Mouse (Mus musculus) adrenal gland, postnatal 10 days (tissue): ENCODE data around the gene Col12a1. TPM values are rescaled to one million over a fixed set of nuclear protein-coding genes. Genes with fewer than 3 reads are reported as not detected.
A peak's percentile ranks its signal among the peaks of the same experiment; 100 is the strongest.
"Not testable (repeated sequence)": the region's sequence is repeated elsewhere in the genome, so short reads cannot be mapped to it uniquely, and the experiment has no call there.

ENCODE experiments used
- DNase-seq: peaks from one replicate; pipeline ENCODE4 v3.0.0; 2021; ENCODE audit warnings: mixed read lengths
- total RNA-seq, 2 experiments: library from RNA; stranded (reverse); gene quantifications; 2 replicates each; pipeline ENCODE4 v1.2.3; 2021

Gene Col12a1
- total RNA-seq, 2 experiments from 2014 or later: 51.5 to 53.1 TPM

DNA sequence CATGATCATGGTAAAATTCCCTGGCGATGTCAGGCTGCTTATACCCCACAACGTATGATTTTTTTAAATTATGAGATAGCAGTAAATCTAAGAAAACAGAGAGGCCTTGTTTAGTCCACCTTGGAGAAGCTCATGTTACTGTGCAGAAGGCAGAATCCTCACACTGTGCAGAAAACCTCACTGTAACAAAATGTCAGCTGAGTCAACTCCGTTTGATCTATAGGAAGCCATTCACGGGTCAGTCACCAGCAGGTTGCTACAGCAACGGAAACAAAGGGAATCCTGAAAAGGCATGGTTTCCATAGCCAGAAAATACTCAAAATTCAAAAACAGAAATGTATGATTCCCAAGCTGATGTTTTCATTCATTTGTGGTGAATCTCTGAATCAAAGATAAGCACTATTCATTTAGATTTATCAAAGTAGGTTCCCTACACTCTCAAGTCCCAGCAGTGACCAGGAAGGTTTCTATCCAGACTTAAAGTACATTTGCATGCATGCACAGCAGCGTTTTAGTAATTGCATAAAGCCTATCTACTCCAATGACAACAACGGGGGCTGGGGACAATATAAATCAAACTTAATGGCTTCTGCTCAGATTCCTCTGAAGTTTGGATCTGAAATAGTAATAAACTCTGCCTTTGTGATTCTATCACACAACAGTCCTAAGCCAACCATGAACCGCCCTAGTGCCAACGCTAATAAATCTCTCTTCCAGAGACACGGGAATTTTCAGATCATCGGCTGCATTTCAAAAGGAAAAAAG, 28.7 kb downstream of the Col12a1 start:
- DNase-seq: no peak

DNA sequence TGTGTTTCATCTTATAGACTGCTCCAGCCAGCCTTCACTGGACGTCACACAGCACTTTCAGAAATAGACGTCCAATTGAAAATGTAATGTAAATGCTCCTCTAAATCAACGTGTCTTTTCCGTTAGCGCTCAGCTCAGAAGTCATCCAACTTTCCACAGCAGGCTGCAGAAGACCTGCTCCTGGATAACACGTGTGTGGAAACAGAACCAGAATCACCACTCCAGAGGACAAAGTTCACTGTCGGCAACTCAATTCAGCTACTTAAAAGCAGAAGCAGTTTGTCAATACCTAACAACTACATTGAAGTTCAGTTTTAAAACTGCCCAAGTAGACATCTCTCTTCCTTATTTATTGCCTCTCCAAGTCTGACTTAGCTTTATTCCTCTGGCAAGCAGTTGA, 29.3 kb downstream of the Col12a1 start:
- no peak for DNase-seq

DNA sequence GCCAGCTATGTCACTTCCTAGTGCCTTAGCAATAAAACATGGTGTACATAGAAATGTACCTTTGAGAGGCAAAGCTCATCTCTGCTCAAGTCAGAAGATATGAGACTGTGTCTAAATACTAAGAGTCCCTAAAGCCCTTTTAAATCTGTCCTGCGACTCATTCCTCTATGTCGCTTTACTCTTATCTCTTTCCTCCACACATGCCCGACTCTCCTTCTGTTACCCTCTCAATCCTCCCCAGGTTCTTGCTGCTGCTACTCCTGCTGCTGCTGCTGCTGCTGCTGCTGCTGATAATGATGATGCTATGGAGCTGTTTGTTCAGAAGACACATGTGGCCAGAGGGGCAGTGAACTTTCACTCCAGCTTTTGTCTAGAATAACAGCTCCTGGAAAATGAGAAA, 31.4 kb downstream of the Col12a1 start:
- DNase-seq: no peak

DNA sequence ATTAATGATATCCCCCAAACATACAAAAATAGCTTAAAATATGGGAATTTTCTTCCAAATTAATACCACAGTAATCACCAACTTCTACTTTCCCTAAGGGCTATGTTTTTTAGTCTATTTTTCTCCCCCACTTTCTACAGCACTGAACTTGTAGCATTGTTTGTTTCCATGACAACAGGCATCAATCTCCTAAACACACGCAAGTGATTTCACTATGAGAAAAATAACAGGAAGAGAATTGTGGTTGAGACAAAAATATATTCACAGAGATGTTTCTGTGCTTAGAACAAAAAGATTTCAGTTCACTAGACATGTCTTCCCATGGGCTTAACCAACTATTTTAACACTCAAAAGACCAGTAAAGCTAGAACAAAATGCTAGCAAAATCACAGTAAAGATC, 32.6 kb downstream of the Col12a1 start:
- no peak for DNase-seq

DNA sequence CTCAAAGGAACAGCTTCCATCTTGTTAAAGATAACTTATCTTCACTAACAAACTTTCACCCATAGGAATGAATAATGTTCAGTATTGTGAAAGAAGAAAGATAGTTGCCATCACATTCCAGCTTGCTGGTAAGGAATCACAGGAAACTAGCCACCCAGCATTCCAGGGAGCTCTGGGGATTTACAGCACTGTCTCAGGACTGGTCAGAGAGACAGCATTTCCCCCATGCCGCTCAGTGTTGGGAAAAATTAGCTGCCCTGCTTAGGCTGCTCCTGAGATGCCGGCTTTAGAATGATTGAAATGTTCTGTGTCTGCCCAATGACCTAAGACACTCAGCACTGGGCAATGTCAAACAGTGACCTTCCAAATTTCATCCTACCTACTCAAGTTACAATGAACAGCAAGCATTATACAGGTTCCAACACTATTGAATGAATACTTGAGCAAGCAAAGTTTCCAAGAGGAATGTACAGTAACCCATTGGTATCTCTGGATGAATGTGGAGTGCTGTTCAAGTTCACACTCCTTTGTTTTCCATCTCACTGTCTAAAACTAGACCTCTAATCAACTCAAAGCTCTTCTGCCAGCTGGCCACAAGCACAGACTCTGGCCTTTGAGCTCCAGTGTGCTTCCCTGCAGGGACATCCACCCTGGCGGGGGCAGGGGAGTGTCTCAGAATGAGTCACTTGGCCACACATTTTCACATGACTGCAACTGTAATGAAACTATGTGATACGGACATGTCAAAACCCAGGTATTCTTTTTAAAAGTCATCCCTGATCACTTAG, 38.0 kb downstream of the Col12a1 start:
- peak; percentile 60 for DNase-seq

DNA sequence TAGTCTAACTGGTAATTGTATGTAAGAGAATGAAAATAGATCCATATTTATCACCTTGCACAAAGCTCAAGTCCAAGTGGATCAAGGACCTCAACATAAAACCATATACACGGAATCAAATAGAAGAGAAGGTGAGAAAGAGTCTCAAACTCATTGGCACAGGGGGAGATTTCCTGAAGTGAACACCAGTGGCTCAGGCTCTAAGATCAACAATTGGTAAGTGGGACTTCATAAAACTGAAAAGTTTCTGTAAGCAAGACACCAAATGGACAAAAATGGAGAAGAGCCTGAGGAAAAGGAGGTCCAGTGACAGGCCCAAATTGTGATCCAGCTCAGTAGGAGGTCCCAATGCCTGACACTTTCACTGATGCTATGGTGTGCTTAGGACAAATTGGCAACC, 49.8 kb downstream of the Col12a1 start:
- DNase-seq: not testable (repeated sequence)

DNA sequence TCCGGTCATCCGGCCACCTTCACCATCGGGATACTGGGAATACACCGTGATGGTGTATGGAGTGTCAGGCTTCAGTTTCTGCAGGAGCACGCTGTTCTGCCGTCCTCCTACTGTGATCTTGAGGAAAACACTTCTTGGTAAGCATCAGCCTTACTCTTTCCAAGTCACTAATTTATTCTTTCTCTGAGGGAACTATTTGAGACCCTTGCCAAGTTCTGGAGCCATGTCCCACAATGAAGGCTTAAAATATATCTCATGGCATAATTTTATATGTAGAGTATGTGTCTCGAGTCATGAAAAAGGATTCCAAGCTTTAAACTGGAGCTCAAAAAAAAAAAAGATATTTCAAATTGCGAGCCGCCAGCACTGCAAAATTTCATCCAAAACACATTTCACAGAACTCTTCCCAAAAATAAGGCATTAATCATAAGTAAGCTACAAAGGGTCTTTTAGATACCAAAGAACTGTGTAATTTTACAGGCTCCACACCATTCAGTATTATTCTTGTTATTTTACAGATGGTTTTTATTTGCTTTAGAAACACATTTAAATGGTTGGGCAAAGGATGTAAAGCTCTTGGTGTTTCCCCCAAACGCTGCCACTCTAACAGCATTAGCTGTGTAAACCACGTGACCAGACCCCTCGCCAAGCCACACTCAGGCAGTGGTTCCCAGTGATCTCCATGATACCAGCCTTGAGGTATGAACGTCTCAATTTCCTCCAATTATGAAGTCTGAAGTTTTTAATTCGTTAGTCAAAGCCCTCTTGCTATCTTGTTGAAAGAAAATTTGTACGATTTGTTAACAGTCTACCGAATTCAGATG, 65.1 kb downstream of the Col12a1 start:
- no peak for DNase-seq

DNA sequence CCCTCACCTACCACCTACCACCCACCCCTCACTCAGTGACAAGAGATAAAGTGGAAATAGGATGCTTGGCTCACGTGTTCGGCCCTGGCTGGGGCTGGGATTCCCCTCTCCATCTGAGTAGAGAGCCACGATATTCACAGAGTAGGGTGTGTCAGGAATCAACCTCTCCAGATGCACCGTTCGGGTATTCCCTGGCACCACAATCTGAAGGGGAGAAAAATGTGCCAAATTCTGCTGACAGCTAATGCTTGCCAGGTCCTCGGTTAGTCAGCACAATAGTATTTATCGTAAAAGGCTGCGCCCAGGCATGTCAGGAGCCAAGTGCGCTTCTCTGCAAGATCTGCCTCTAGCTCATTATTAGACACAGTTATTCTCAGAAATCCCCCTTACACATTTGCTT, 70.0 kb downstream of the Col12a1 start:
- no peak for DNase-seq

DNA sequence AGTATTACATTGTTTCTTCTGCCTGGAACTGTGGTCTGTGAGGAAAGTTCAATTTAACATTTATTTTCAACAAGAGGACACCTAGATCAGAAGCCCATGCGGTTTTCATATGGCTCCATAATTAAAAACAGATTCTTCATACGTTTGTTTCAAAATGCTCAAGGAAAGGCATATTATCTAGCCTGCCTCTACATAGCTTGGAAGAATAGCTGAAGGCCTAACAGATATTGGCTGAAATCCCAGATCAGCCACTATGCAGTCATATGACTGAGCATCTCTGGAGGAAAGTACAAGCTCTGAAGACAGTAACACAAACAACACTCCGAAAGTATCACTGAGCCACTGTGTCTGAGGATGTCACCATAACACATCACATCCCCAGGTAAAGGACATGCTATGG, 72.9 kb downstream of the Col12a1 start:
- no peak for DNase-seq

DNA sequence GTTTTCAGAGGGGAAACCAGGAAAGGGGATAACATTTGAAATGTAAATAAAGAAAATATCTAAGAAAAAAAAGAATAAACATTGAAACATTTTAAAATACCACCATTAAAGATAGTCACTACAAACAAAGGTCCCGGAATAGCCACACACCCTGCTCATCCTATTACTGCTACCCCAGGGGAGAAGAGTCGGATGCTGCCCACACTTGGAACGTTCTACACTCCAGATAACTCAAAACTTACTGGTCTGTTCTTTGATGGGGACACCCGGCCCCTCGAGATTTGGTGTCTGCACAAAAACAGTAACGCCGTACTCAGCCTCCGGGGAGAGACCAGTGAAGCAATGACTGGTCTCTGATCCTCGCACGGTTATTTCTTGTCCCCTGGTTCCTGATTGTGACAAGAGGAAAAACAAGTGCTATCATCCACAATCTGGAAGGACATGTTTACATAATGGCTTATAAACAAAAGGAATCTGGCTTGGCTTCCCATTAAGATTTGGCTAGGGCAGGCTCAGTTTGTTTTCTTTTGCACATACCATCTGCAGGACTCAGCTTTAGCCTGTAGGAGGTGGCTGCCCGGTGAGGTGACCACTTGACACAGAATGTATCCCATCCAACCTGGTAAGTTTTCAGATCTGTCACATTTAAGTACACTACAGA, 79.1 kb downstream of the Col12a1 start:
- DNase-seq: no peak

DNA sequence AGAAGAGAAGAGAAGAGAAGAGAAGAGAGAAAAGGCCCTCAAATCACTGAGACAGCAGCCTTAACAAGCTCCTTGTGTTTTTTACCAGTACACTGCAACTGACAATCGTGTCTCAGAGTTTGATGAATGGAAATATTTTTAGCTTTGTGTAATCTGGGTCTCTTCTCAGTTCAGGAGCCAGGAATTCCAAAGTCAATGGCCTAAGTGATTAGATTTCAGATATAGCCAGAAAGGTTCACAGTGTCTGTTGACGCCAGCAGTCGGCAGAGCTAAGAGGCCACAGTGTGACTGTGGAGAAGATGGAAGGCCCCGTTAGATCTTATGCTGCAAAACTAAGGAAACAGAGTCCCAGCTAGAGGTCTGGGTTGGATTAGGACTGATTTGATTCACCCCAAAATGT, 80.8 kb downstream of the Col12a1 start:
- DNase-seq: no peak

DNA sequence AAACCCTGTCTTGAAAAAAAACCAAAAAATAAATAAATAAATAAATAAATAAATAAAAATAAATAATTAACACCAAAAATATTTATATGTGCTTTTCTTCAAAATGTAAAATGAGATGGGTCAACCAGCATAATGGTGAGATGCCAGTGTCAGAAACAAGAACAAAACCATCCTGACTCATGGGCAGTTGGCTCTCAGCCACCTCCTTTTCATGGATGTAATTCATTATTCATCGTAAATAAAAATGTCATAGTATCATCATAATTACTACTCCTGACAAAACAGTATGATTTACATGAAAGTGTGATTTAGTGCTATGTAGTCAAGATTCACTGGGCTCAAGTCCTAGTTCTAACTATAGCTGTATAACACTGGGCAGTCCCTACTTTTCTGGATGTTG, 84.6 kb downstream of the Col12a1 start:
- DNase-seq: no peak

DNA sequence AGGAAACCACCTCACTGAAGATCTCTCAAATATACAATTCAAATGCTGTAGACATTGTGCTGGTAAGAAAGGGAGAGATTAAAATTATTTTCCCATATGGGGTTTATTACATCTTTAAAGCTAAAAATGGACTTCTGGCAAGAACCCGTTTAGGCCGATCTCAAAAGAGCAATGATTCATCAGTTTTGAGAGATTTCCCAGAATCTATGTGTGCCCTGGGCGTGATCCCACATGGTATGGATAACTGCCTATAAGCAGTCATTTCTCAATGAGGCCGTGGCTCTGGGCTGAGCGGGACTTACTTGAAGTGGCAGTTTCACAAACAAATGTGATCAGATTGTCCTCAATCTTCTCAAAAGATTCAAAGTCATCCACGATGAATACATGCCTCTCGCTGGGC, 87.4 kb downstream of the Col12a1 start:
- DNase-seq: no peak

DNA sequence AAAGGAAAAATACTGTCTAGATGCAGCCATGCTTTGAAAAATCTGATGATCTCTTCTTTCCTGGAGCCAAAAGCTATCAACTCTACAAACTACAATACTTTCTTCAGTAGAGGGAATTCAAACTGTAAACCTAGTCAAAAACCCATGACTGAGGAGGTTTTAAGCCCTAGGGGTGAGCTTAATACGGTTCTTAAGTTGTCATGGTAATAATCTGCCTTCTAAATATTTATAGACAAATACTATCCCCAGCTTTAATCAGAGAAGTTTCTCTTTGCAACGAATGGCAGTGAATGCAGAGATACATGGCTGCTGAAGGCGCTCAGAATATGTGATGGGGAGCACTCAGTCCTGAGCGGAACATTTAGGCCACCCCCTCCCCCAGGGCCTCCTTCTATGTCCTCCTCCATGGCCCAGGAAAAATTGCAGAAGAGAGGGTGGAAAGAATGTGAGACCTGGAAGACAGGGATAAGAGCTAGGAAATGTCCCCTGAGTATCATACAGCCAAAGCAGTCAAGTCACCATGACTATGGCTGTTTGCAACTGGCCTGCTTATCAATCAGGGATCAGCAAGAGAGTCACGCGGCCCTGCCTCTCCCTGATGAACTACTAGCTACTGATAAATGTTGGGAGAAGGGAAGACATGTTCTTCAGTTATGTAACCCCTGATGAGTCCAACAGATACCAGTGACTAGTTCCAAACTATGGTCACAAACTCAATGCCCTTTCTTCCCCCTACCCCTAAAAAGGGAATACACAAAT, 99.6 kb downstream of the Col12a1 start:
- DNase-seq: no peak

DNA sequence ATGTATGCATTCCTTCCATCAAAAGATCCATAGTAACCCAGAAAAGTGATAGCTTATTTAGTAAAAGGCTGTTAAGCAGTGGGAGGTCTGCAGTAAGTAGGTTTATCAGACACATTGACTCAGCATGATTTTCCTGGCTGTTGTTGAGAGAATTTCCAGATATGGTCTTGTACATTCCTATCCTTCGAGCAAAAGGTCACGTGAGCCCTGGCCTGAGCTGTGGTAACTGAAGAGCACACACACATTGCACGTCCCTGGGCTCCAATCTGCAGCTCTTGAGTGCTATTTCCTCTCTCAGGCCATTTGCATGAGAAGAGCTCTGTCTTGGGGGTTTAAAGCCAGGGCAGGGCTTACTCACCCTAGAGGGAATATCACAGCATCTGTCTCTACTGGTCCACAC, 101.3 kb downstream of the Col12a1 start:
- DNase-seq: peak; percentile 11

DNA sequence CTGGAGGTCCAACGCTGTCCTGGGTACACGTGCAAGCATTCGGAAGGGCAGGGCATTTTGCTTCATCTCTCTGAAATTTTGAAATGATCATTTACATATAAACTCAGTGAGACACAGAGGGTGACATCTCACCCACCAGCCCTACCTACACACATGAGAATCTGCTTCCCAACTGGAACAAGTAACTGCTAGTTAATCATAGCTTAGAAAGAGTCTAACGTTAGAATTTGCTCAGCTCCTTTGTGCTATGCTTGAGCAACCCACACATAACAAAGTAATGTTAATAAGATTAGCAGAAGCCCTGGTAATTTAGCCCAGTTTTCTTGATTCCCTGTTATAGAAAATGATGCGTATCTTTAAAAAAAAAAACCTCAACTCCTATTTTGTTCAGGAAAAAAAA, 102.6 kb downstream of the Col12a1 start:
- DNase-seq: no peak

DNA sequence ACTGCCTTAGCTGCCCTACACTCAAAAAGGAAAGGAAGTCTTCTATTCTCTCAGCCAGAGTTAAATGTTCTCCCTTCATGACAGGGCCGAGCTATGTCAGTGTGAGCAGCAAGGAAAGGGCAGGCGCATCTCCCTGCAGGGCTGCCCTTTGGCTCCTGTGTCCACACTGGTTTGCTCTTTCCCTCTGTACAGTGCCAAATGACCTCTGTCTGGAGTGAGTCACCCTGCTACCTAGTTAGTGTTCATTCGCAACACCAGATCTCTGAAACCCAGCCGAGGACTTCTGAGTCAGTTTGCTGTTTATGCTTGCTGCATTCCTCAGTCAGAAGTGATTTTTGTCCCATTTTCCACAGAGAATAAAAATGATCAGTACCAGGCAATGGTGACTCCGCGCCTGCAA, 108.3 kb downstream of the Col12a1 start:
- DNase-seq: peak; percentile 81

DNA sequence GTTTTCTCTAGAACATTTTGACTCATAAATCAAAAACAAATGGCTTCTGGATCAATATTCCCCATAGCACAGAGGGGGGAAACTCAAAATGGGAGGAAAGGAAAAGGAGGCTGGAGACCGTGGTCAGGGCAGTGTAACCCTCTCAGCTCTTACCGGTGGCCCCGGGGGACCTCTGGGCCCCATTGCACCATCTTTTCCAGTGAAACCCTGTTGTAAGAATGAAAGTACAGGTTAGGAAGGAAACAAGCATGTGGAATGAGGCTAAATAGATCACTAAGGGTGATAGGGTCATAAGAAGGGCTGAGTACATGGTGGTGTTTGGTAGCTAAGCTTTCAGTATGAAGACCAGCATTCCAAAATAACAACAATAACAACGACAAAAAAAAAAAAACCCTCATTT, 109.0 kb downstream of the Col12a1 start:
- peak; percentile 28 for DNase-seq

DNA sequence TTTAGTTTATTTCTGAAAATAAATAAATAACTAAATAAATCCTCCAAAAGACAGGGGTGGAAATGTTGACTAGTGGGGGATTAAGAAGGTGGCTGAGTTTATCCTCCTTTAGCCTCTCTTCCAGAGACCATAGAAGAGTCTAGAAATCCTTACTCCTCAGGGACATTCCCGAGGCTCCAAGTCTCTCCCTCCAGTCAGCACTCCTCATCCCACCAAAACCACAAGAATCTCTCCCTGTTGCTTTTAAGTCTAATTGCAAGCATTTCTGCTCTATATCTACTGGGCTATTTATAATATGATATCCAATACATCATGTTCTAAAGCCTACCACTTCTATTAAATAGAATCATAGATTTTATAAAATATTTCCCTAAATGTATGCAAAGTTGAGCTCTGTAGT, 109.8 kb downstream of the Col12a1 start:
- DNase-seq: no peak

DNA sequence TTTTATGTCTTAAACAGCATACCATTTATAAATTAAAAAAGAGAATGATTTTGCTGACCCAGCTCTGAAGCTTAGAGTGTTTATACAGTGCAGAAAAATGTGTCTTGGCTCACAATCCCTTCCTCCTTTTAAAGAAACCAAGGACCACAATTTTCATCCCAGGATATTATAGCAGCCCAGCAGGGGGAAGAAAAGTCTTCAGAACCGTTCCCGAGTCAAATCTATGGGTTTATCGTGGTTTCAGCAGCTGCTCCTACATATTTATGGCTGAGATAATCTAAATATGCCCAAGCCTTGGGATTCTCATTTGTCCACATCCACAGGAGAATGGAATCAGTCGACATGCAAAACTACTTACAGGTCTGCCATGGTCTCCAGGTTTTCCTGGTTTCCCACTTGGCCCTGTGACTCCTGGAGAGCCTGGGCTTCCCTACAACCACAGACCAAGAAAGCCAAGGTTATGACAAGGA, 110.5 kb downstream of the Col12a1 start:
- no peak for DNase-seq

DNA sequence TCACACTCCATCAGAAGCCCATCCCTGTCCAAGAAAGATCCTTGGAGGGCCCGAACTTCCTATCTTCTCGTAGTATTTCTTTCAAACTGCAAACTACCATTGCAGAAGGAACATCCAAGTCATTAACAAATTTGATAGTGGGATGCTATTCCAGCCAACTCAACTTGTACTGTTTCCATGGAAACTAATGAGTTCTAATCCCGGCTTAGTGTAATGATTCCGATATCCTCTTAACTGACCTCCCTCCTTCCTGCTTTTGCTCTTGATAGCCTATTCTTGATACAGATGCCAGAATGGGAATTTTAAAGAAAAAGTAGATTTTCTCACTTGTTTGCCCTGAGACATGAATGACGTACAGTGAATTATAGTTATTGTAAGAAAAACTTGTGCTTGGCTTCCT, 112.5 kb downstream of the Col12a1 start:
- DNase-seq: no peak

DNA sequence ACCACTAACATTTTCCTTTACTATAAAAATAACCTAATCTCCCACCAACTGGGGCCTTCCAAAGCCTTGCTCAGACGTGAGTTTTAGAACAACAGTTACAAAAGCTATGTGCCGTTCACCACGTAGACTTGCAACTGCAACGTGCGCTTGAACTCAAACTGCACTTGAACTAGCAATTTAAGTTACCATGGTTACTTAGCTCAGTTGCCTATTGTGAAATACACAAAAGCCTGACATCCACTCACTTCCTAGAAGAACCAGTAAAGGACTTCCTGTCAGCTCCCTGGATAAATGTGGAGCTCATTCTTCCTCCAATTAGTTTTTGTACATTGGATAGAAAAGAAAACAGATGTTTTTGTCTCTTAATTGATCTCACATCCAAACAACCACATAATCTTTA, 112.9 kb downstream of the Col12a1 start:
- DNase-seq: no peak
